Mouse (Mus musculus) embryo, embryonic 9.5 days (tissue): ENCODE results near the gene Arpc2.

ENCODE experiments used
- DNase-seq: peaks from one replicate; pipeline ENCODE4 v3.0.0-alpha.2; 2017; ENCODE audit errors: extremely low spot score

Arpc2 gene

DNA sequence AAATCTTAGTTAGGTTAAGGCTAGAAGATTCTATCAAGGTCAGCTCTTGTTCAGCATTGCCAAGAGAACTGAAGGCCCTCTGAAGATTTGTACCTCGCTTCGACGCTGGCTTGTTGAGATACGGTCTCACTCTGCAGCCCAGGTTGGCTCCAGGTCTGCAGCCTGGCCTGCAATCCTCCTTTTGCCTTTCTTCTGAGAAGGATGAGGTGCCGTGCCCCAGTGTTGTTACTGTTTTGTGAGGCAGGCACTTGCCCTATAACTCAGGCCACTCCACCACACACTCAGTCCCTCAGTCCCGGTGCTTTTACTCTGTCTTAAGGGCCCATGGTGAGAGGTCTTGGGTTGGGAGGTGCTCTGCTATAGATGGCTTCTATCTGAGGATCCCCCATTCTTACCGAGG lies 66.3 kb downstream of the Arpc2 start:
- DNase-seq, result no peak

DNA sequence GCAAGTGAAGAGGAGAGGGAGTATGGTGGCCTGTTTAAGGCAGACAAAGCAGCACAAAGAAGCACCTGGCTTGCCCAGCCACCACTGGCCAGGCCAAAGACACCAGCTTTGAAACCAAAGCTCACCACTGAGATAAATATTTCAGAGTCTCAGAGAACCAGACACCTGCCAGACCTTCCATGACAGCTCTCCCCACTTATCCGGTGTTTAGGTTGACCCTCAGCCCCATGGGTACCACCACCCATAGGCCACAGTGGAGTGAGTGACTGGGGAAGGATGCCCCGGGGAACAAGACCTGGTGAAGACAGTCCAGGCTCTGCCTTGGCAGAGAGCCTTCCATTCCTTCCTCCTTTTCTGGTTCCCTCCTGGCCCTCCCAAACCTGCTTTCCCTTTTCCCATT lies 67.0 kb downstream of the Arpc2 start:
- DNase-seq, result no peak

DNA sequence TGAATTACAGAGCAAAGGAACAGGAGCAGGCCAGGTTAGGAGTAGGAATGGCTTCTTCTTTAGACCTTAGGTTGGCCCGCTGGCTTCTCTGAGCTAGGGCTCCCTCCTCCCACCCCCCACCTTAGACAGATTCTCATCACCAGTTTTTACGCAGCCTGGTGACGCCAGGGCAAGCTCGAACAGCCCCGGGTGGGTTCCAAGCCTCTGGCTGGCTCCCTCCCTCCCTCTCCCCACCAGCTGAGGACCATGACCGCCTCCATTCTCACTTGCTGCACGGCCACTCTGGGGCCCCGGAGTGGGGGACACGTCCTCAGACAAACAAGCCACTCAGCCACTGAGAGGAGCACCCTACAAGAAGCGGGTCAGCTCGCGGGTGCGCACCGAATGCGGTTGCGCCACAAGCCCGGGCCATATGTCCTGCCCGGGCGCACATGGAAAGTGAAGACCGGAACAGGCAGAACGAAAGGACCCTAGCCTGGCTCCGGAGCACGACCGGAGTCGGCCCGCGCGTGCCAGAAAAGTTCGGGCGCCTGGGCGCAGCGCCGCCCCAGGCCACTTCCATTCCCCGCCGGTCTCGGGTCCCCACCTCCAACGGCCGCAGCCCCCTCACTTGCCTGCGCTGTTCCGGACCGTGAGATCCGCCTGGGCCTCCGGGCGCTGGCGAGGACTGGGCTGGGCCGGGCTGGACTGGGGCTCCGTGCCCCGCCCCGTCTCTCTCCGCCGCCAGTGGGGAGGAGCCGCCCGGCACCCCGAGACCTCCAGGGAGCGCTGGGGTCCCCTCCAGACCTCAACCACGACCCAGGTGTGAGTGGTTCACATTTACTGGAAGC lies 67.8 kb downstream of the Arpc2 start:
- peak; percentile 74 for DNase-seq

DNA sequence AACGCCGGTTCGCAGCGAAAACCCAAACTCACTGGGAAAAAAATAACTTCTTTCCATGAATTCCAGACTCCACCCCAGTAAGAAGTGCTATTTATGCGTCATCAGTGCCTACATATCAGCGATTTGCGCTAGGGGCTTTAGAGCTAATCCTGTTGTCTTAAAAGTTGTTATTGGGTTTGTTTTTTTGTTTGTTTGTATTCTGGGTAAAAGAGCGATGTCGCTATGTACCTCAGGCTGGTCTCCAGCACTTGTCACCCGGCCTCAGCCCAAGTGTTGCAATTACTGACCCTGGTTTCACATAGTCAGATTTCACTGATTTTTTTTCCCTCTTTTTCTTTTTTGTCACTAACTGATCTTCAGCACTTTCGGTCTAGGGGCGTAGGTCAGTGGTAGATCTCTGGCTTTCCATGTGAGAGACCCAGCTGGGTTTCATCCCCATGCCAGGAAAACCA lies 68.5 kb downstream of the Arpc2 start:
- no peak for DNase-seq

DNA sequence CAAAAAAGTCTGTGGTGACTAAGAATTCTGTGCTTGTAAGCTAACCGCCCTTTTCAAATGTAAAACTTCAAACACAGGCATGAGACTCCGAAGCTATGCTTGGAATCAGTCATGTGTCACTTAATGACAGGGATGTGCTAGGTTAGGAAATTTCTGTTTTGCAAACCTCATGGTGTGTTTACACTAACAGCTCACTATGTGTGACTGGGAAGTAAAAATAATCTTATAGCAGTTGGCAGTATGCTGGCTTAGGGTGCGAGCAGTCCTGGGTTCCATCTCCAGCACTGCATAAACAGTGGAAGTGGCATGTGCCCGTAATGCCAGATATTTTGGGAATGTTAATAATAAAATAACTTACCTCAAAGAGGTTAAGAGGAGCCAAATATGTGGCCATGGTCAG lies 69.1 kb downstream of the Arpc2 start:
- DNase-seq, result no peak

DNA sequence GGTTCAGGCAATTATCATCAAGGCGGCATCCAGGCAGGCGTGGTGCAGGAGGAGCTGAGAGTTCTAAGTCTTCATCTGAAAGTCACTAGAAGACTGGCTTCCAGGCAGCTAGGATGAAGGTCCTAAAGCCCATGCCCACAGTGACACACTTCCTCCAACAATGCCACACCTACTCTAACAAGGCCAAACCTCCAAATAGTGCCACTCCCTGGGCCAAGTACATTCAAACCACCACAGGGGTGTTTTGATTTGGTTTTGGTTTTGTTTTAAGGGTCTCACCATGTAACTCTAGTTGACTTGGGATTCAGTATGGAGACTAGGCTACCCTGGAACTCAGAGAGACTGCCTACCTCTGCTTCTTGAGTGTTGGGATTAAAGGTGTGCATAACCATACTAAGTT lies 69.6 kb downstream of the Arpc2 start, which contains the start of gene Tmbim1:
Gene Tmbim1, minus strand, starts transcription at position 101 of the 400 bp plus-strand sequence.
- no peak for DNase-seq

DNA sequence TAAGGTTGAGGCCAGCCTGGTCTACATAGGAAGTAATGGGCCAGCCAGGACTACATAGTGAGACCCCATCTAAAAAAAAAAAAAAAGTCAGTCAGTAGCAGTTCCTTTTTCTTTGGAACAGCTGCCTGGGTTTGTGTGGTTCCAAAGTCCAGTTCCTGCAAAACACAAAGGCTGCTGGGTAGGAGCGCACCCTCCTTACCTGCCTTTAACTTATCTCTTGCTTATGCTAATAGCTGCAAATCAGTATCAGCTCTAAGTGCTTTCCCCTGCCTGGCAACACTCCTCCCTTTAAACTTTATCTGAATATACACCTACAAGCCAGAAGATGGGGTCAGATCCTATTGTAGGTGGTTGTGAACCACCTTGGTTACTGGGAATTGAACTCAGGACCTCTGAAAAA lies 71.3 kb downstream of the Arpc2 start:
- DNase-seq, result no peak

DNA sequence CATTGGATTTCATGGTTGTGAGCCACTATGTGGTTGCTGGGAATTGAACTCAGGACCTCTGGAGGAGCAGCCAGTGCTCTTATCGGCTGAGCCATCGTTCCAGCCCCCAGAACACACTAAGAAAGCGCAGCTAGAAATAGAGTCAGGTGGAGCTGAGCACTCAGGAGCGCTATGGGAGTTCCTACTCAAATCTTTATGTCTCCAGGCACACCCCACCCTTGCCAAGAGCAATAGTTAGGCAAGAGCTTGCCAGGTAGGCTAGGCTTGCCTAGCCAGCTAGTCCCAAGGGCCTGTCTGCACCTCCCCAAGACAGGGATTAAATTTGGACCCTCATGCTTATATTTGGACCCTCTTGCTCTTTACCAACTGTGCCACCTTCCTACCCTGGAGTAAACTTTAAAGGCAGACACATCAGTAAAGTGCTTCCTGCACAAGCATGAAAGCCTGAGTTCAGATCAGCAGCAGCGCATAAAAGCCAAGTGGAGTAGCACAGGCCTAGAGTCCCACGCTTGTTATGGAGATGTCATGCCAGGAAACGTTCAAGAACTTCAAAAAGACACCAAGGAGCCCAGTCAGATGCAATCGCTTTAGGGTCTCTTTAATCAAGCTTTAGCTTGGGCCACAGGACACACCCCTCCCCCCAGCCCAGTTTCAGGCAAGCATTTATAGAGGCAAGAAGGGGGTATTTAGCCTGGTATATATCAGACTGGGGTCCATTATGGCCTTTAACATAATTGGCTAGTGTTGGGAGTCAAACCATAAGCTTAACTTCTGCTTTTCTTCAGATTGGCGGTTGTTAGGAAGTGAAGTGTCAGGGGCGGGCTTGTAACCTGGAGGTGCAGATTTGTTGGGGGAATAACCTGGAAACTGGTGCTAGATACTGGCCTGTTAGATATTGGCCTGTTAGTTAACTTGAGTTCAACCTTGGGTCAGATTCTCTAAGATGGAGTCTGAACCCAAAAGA lies 72.4 kb downstream of the Arpc2 start:
- no peak for DNase-seq

DNA sequence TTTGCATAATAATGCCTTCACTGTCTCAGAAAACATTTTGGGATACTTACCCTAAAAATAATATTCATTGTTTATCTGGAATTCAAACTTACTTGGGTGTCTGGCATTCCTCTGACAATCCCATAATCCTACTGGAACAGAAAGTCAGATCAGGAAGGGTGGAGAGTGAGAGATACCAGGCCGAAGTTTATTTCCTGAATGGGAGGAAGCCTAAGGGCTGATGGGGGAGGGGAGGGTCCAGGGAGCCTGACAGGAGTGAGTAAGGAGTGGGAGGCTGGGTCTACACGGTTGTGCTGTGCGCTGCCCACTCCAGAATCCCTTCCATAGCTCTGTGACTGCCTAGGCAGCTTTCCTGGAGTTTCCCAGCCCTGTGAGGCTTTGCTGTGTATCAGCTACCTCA lies 73.9 kb downstream of the Arpc2 start:
- DNase-seq, result no peak

DNA sequence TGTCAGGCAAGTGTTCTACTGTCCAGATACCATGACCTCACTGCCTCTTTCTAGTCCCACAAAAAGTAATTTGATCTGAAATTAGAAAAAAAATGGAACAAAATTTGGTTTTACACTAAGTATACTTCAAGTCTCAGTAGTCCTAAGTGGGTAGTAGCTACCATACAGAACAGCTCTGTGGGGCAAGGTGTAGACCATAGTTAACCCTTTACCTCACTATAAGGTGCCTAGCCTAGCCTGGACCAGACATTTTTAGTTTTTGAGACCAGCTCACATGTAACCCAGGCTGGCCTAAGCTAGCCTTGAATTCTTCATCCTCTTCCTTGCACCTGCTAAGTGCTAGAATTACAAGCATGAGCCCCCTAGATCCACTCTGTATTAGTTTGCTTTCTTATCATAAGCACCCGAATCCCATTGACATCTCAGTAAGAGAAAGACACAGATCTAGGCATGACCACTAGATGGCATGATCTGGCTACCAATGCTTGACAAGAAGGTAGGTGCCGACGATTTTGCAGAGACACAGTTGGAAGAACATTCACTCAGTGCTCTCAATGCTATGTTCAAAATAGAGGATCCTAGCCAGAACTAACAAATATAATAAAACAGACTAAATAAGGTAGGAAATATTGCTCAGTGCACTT lies 77.3 kb downstream of the Arpc2 start:
- DNase-seq, result peak; percentile 70

DNA sequence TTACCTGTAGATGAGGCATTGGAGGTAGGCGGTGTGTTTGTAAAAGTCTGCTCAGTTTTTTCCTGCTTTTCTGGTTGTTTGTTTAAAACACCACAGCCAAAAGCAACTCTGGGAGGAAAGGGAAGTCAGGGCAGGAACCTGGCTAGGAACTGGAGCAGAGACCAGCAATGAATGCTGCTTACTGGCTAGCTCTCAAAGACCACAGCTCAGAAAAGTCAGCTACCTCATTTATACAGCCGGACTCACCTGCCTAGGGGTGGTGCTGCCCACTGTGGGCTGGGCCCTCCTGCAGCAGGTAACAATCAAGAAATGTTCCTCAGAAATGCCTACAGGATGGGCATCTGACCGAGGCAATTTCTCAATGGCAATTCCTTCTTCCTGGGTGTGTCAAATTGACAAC lies 78.9 kb downstream of the Arpc2 start:
- DNase-seq, result no peak

DNA sequence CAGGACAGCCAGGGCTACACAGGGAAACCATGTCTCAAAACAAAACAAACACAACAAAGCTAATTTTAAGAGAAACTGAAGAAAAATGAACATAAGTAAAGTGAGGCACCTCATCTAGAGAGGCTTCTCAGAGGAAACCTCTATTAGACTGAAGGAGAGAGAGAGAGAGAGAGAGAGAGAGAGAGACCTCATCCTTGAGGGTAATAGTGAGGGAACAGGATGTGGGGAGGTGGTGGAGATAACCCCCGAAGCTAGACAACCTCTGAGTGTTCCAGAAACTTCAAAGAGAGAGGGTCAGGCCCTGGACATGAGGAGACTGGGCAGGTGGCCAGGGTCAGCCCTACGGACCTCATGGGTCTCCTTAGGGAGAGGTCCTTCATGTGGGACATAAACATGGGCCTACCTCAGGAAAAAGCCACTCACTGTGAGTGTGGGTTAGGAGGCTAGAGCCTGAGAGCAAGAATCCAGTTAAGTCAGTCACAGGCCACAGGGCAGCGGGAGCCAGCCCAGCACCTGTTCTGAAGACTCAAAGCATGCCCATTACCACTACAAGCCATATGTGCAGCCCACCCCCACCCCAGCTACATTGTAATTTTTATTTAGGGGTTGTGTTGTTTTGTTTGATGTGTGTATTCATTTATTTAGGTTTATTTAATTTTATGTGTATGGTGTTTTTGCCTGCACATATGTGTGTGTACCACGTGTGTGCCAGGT lies 80.4 kb downstream of the Arpc2 start:
- no peak for DNase-seq
